Mouse (Mus musculus) stomach, embryonic 15.5 days (tissue): ENCODE measurements at regions not wholly inside any gene's neighbourhood (a gene's known extent, or its start where the extent isn't known, plus 50 kb on each side); places are given as distances from the start of the nearest gene placed in this dataset.

Experiments used
- ATAC-seq: fragments of 200-750 bp; cut with Nextera tagmentation; 2 replicates; pipeline ENCODE4 v1.8.0; 2017; ENCODE audit warnings: low read depth, moderate number of reproducible peaks, moderate TSS enrichment; ENCODE audit not compliant: insufficient read depth, low FRiP score
- H3K27ac ChIP-seq: fragments of 300-500 bp; sonication (generic); 2 replicates; pipeline ENCODE4 v1.5.1; 2015; ENCODE audit warnings: mild to moderate bottlenecking, inconsistent platforms
- H3K27me3 ChIP-seq: fragments of 300-500 bp; sonication (generic); replicated peaks from 2 replicates; pipeline ENCODE4 v1.6.1; 2015; ENCODE audit warnings: inconsistent platforms
- H3K36me3 ChIP-seq: fragments of 300-500 bp; sonication (generic); 2 replicates; pipeline ENCODE4 v1.6.1; 2015; ENCODE audit warnings: inconsistent platforms
- H3K4me1 ChIP-seq: fragments of 300-500 bp; sonication (generic); 2 replicates; pipeline ENCODE4 v1.6.1; 2015; ENCODE audit warnings: inconsistent platforms
- H3K4me2 ChIP-seq: fragments of 300-500 bp; sonication (generic); 2 replicates; pipeline ENCODE4 v1.6.1; 2015; ENCODE audit warnings: mild to moderate bottlenecking, inconsistent platforms
- H3K4me3 ChIP-seq: fragments of 300-500 bp; sonication (generic); replicated peaks from 2 replicates; pipeline ENCODE4 v1.5.1; 2015; ENCODE audit warnings: inconsistent platforms
- H3K9ac ChIP-seq: fragments of 300-500 bp; sonication (generic); 2 replicates; pipeline ENCODE4 v1.6.1; 2015; ENCODE audit warnings: inconsistent platforms
- H3K9me3 ChIP-seq: fragments of 300-500 bp; sonication (generic); 2 replicates; pipeline ENCODE4 v1.6.1; 2016; ENCODE audit warnings: inconsistent platforms
- WGBS: fragments of 180-500 bp; shearing (Covaris S2); methylation state at CpG from one replicate; pipeline ENCODE4 v1.1.7; 2015; 5-methylcytosine and 5-hydroxymethylcytosine counted together

DNA sequence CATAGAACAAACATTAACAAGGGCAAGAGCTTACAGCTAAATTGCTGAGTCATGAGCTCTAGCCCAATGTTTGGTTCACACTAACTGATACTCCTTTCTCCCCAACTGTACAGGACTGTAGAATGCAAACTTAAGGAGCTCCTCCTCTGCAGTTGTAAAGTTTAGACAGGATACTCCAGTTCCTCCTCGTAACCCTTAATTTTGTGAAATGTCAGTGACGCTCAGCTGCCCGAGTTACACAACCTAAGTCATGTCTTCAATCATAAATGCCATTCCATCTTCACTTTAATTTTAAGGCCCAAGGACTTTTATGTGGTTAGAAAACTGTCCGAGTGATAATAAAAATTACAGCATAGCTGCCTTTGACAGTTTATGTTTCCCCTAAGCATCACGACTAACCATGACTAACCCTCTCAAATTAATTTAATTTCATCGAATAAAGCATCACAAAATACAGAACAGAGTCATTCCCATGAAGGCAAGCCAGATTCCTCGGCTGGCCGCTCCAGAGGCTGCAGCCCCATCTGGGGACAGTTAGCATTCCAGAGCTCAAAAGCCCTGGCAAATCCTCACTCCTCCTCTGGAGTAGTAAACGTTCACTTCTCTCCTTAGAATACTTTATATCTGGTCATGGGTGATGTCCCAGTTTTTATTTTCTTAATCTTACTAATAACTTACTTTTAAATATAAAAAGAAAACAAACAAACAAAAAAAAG lies 200.9 kb upstream of the Tll1 start:
- WGBS: 55% methylated on average over 9 of the region's 9 CpGs
- H3K9ac ChIP-seq: no peak overlapping the region
- H3K4me2 ChIP-seq: no peak overlapping the region
- no peak overlapping the region for H3K4me3 ChIP-seq
- ATAC-seq: no peak
- H3K4me1 ChIP-seq: no peaks in the 10 kb centered on the region
- no peaks in the 10 kb centered on the region for H3K36me3 ChIP-seq
- no peak overlapping the region for H3K27ac ChIP-seq
- no peaks in the 10 kb centered on the region for H3K9me3 ChIP-seq
- H3K27me3 ChIP-seq: no peaks in the 10 kb centered on the region

DNA sequence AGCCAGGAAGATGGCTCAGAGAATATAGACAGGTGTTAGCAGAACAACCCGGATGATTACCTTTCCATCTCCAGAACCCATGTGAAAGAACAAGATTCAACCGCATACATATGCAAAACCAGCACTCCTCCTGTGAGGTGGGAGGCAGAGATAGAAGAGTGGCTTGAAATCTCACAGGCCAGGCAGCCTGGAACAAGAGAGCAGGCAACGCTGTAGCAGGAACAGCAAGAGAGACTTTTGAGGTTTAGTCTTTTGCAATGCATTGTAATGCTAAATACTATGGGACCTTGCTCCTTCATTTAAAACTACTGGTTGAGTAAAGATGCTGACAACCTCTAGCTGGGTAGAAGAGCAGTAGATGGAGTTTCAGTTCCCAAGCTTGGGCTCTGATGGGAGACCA lies 193.5 kb upstream of the Tll1 start:
- no peak overlapping the region for H3K4me3 ChIP-seq
- no peak for ATAC-seq
- H3K4me2 ChIP-seq: no peak overlapping the region
- no peaks in the 10 kb centered on the region for H3K27me3 ChIP-seq
- H3K27ac ChIP-seq: no peak overlapping the region
- H3K9me3 ChIP-seq: no peaks in the 10 kb centered on the region
- WGBS: 84% methylated on average over 3 of the region's 3 CpGs
- no peaks in the 10 kb centered on the region for H3K4me1 ChIP-seq
- no peaks in the 10 kb centered on the region for H3K36me3 ChIP-seq
- no peak overlapping the region for H3K9ac ChIP-seq

DNA sequence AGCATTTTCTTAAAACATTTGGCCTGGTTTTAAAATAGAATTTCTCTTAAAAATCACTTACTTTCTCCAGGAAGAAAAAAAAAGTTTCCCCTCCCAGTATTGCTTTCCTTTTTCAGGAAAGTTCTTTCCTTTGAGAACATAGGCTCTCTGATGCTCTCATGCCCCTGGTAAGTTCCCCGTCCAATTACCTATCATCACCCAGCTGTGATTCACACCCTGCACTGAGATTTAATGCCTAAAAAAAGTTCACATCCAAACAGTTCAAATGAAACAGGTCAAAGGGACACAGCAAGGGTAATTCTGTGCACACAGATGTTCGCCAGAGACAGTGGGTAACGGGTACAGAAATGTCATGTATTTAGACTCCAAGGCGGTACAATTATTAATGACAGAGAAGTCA lies 191.8 kb upstream of the Tll1 start:
- Histone ChIP-seq H3K9ac (no peak overlapping the region), H3K36me3 (no peaks in the 10 kb centered on the region), H3K4me3 (no peak overlapping the region), H3K4me2 (no peak overlapping the region), H3K27me3 (no peaks in the 10 kb centered on the region), H3K4me1 (no peaks in the 10 kb centered on the region), H3K9me3 (no peaks in the 10 kb centered on the region), H3K27ac (no peak overlapping the region)
- 58% methylated on average over 4 of the region's 4 CpGs for WGBS
- no peak for ATAC-seq

DNA sequence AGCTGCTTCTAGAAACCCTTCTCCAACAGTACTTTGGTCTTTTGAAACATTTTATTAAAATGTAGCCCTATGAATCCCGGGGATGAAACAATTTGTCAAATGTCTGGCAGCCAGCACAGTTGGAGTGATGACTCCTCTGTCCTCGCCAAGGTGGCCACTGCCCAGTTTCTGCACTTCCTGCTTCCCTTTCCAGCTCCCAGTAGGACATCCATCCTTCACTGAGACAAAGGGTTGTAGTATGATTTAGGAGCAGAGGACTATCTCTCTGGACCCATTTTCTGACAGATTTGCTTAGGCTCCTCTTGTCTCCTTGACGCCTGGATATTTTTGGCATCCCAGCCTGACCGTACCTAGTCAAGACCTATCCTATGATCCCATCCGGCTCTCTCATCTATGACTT lies 189.7 kb upstream of the Tll1 start:
- Histone ChIP-seq H3K9ac (no peak overlapping the region), H3K4me1 (no peaks in the 10 kb centered on the region), H3K27me3 (no peaks in the 10 kb centered on the region), H3K36me3 (no peaks in the 10 kb centered on the region), H3K4me3 (no peak overlapping the region), H3K4me2 (no peak overlapping the region), H3K27ac (no peak overlapping the region), H3K9me3 (no peaks in the 10 kb centered on the region)
- no peak for ATAC-seq
- 81% methylated on average over 5 of the region's 5 CpGs for WGBS

DNA sequence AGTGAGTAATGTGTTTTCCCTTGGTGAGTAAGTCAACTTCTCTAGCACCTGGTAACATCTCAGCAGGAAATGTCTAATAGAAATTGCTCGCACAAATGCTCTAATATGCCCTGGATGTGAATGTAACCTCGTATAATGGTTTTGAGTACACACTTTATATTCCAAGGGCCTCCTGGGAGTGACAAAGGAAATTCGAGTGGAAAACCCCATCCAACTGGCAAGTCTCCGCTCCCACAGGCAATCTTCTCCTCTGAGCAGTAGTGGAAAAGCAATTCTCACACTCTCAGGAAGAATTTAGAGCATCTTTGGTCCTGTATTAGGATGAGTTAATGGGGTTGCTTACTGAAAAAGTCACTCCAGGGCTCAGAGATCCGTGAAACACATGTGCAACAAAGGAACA lies 183.4 kb upstream of the Tll1 start:
- 68% methylated on average over 5 of the region's 5 CpGs for WGBS
- no peak overlapping the region for H3K9ac ChIP-seq
- no peak for ATAC-seq
- no peak overlapping the region for H3K4me3 ChIP-seq
- no peak overlapping the region for H3K27ac ChIP-seq
- H3K36me3 ChIP-seq: no peaks in the 10 kb centered on the region
- no peaks in the 10 kb centered on the region for H3K27me3 ChIP-seq
- H3K4me2 ChIP-seq: no peak overlapping the region
- H3K9me3 ChIP-seq: no peaks in the 10 kb centered on the region
- H3K4me1 ChIP-seq: no peaks in the 10 kb centered on the region

DNA sequence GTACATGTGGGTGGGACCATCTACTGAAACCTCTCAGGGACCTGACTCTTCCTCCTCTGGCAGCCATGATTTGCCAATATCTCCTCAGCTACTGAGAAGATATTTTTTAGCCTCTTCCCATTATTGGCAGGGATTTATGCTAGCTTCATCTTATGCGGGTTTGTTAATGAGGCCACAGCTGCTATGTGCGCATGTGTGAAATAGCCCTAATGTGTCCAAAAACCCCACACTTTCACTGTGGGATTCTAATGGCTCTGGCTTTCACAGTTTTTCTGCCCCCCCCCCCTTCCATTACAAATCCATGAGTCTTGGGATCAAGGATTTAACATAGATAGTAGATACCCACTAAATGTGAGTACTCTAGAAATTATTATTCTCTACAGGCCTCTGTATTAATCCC lies 182.2 kb upstream of the Tll1 start:
- Histone ChIP-seq H3K27ac (no peak overlapping the region), H3K36me3 (no peaks in the 10 kb centered on the region), H3K27me3 (no peaks in the 10 kb centered on the region), H3K4me1 (no peaks in the 10 kb centered on the region), H3K9me3 (no peaks in the 10 kb centered on the region), H3K4me2 (no peak overlapping the region), H3K4me3 (no peak overlapping the region), H3K9ac (no peak overlapping the region)
- WGBS: 91% methylated on average over 2 of the region's 2 CpGs
- no peak for ATAC-seq

DNA sequence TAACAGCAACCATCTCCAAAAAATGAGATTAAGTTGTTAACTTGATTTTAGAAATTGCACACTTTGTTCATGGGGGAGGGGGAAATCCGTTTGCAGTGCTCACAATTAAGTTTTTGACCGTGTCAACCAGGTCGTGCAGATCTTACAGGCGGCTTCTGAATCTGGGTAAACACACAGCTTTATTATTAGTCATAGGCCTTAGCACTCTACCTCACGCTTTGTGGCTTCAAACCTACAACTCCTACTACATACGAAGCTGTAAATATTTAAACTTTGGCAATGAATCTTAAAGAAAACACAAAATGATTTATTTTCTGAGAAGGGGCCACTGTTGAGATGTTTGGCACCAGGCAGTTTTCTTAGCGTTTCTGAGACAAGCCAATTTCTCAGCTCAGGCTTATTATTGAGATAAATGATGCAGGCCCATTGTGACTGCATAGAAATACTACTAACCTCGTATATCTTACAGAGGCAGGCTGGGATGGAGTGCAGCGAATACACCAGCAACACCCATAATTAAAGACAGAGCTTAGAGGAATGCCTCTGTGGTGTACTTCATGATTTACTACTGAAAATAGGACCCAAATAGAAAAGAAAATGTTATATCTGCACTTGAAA lies 173.8 kb upstream of the Tll1 start:
- H3K27me3 ChIP-seq: no peaks in the 10 kb centered on the region
- no peak overlapping the region for H3K27ac ChIP-seq
- H3K4me3 ChIP-seq: no peak overlapping the region
- no peak overlapping the region for H3K9ac ChIP-seq
- H3K4me2 ChIP-seq: no peak overlapping the region
- no peaks in the 10 kb centered on the region for H3K36me3 ChIP-seq
- 38% methylated on average over 9 of the region's 9 CpGs for WGBS
- no peaks in the 10 kb centered on the region for H3K9me3 ChIP-seq
- ATAC-seq: no peak
- no peaks in the 10 kb centered on the region for H3K4me1 ChIP-seq

DNA sequence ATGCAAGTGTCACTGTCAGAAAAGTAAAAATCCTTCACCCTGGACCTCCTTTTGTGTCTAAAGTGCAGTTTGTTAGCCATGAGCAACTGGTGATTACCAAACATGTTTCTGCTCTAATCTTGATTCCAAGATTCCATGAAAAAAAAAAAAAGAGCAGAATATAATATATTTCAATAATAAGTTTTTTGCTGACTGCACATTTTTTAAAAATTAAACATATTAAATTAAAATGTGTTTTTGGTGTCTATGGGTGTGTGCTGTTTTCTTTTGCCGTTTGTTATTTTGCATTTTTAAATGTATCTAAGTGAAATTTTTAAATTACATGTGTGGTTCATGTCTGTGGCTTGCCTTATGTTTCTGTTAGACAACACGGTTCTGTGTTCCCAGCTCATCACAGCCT lies 171.8 kb upstream of the Tll1 start:
- no peak overlapping the region for H3K4me2 ChIP-seq
- 69% methylated on average over 2 of the region's 2 CpGs for WGBS
- no peak for ATAC-seq

DNA sequence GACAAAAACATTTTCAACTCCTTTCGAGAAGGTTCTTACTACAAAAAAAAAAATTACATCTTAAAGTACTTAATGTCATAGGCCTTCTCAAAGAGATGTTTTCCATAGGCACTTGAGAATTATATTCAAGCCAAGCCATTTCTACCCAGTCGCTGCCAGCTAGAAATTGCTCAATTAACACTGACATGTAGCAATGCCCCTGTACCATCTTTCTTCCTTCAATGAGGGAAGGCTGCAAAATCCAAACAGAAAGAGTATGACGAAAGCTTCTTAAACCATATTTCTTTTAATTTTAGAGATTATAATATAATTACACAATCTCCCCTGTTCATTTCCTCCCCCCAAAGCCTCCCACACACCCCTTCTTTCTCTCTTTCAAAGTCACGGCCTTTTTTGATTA lies 169.4 kb upstream of the Tll1 start:
- H3K4me3 ChIP-seq: no peak overlapping the region
- no peaks in the 10 kb centered on the region for H3K27me3 ChIP-seq
- H3K36me3 ChIP-seq: no peaks in the 10 kb centered on the region
- no peak overlapping the region for H3K27ac ChIP-seq
- peaks cover 3% of the 10 kb centered on the region; the same call in 1 of the 2 replicates for H3K4me1 ChIP-seq
- no peak overlapping the region for H3K4me2 ChIP-seq
- no peak for ATAC-seq
- 71% methylated on average over 4 of the region's 4 CpGs for WGBS
- no peak overlapping the region for H3K9ac ChIP-seq
- H3K9me3 ChIP-seq: no peaks in the 10 kb centered on the region

More for the DNA sequence above, 171.8 kb upstream of the Tll1 start:
- Histone ChIP-seq H3K9ac (no peak overlapping the region), H3K36me3 (no peaks in the 10 kb centered on the region), H3K4me3 (no peak overlapping the region), H3K27me3 (no peaks in the 10 kb centered on the region), H3K27ac (no peak overlapping the region), H3K9me3 (no peaks in the 10 kb centered on the region), H3K4me1 (no peaks in the 10 kb centered on the region)

DNA sequence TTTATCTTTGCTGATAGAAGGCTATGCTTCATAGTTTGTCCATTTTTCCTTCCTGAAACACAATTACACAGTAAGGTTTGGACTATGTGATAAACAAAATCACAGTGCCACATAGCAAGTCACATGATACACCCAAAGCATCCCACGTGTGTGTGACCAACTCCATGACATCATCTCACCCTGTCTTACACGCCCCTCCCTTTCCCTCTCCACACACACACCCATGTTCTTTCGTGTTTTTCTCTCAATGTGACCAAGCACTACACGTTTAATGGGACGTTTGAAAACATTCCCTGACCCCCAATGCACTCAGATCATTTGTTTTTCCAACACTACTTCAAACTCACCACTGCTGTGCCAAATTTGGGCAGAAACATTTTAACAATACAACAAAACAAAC lies 168.9 kb upstream of the Tll1 start:
- H3K27ac ChIP-seq: no peak overlapping the region
- H3K9me3 ChIP-seq: no peaks in the 10 kb centered on the region
- peaks cover 3% of the 10 kb centered on the region; the same call in 1 of the 2 replicates for H3K4me1 ChIP-seq
- H3K36me3 ChIP-seq: no peaks in the 10 kb centered on the region
- no peak overlapping the region for H3K4me3 ChIP-seq
- no peak overlapping the region for H3K9ac ChIP-seq
- H3K4me2 ChIP-seq: no peak overlapping the region
- no peaks in the 10 kb centered on the region for H3K27me3 ChIP-seq
- no peak for ATAC-seq
- 36% methylated on average over 5 of the region's 5 CpGs for WGBS

DNA sequence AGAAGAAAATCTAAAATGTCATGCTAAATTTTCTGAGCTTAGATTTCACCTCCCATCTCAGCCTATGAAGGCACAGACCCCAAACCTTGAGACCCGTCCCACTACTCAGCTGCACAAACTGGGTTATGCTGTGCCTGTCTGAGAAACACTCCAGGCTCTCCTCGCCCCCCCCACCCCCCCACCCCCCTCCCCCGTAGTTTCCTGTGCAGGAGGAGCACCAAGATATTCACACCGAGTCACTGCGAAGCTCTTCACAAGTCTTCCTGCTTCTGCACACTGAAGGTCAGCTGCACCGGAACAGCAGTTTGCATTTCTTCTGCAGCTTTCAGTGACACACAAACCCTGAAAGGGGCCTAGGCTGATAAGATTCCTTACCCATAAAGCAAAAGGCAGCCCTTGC lies 163.9 kb upstream of the Tll1 start:
- H3K4me2 ChIP-seq: no peak overlapping the region
- H3K27ac ChIP-seq: no peak overlapping the region
- H3K9ac ChIP-seq: no peak overlapping the region
- WGBS: 4% methylated on average over 6 of the region's 6 CpGs
- H3K9me3 ChIP-seq: no peaks in the 10 kb centered on the region
- peak; percentile 63; the same call in 1 of the 2 replicates for ATAC-seq
- no peaks in the 10 kb centered on the region for H3K36me3 ChIP-seq
- H3K4me1 ChIP-seq: peaks cover 3% of the 10 kb centered on the region; the same call in 1 of the 2 replicates
- H3K4me3 ChIP-seq: no peak overlapping the region
- no peaks in the 10 kb centered on the region for H3K27me3 ChIP-seq

DNA sequence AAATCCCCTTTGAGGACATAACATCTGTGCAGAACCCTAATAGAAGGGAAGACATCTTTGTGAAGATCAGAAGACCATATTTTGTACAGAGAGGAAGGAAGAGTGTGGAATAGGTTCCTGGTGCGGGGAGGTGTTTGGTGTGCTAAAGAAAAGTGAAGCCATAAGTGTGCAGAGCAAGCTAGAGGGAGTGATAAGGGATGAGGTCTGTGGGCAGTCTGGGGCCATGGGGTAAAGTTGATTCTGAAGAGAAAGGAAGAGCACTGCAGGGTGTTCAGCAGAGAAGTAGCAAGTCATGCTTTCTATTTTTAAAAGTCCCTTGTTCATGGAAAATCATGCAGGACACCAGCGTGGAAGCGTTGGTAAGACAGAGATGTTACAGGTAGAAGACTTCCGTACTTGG lies 161.8 kb upstream of the Tll1 start:
- peaks cover 3% of the 10 kb centered on the region; the same call in 1 of the 2 replicates for H3K4me1 ChIP-seq
- H3K27ac ChIP-seq: no peak overlapping the region
- no peaks in the 10 kb centered on the region for H3K9me3 ChIP-seq
- no peaks in the 10 kb centered on the region for H3K36me3 ChIP-seq
- no peak overlapping the region for H3K9ac ChIP-seq
- H3K4me2 ChIP-seq: no peak overlapping the region
- WGBS: 87% methylated on average over 4 of the region's 4 CpGs
- H3K4me3 ChIP-seq: no peak overlapping the region
- no peak for ATAC-seq
- no peaks in the 10 kb centered on the region for H3K27me3 ChIP-seq

DNA sequence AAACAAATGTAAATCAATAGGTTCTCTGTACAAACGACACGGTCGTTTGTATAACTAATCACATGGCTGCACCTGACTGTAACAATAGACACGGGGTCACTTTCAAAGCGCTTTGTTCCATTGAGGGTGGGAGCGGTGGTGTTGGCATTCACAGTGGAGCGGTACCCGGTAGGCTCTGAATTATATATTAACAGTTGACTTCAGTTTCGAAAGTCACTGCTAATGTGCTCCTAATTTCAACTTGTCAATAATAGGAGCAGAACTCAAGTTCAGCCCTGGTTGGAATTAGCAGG lies 160.8 kb upstream of the Tll1 start:
- Histone ChIP-seq H3K9ac (no peak overlapping the region), H3K9me3 (no peaks in the 10 kb centered on the region), H3K27ac (no peak overlapping the region), H3K36me3 (no peaks in the 10 kb centered on the region), H3K27me3 (no peaks in the 10 kb centered on the region), H3K4me3 (no peak overlapping the region), H3K4me2 (peak overlapping the region; percentile 31), H3K4me1 (peaks cover 3% of the 10 kb centered on the region; the same call in 1 of the 2 replicates)
- WGBS: 51% methylated on average over 9 of the region's 9 CpGs
- 0 out of 2 replicates have a peak, but pooled peaks have one; percentile 50 for ATAC-seq
